In genomic region chr4:133038521-133039115, GRCm38 (mm10) we compare ENCODE assay signal across 8 mouse cellular contexts. TPM values are rescaled to one million over a fixed set of nuclear protein-coding genes. Genes with fewer than 3 reads are reported as not detected.
DNase-seq lines count a peak whose midpoint lies in the region; ATAC-seq and TF ChIP-seq lines count a peak whose summit lies in the region.

No protein-coding gene starts in this region.

- H3K4me2 ChIP-seq in stomach, embryonic 15.5 days = peak overlapping the region; percentile 97

- no peaks in the 10 kb centered on the region for H3K9me3 ChIP-seq in stomach, embryonic 15.5 days

- H3K27me3 ChIP-seq in kidney, adult 2 months (replicated peaks; ENCODE audit: control insufficient read depth, insufficient read depth, low read length) = no peaks in the 10 kb centered on the region
- H3K27me3 ChIP-seq in stomach, embryonic 15.5 days (replicated peaks) = no peaks in the 10 kb centered on the region

- peak; percentile 48 for ATAC-seq in stomach, embryonic 15.5 days (ENCODE audit: insufficient read depth, low FRiP score, low read depth)

- no peak for TF ChIP-seq CTCF in kidney, adult 2 months (conservative IDR thresholded peaks at IDR 0.05; ENCODE audit: insufficient read depth, insufficient read length, low read depth, low read length)

- WGBS in kidney, adult 2 months = 1% methylated on average over 76 of the region's 76 CpGs
- under 1% methylated on average over 52 of the region's 76 CpGs for WGBS in stomach, embryonic 15.5 days

- peaks cover 63% of the 10 kb centered on the region for H3K4me1 ChIP-seq in kidney, adult 2 months (ENCODE audit: control insufficient read depth, insufficient read depth, low read length)
- peaks cover 60% of the 10 kb centered on the region for H3K4me1 ChIP-seq in stomach, embryonic 15.5 days

- H3K4me3 ChIP-seq in kidney, adult 2 months (ENCODE audit: insufficient read depth, low read depth, low read length) = peak overlapping the region; percentile 50
- peak overlapping the region; percentile 61 for H3K4me3 ChIP-seq in stomach, embryonic 15.5 days (replicated peaks)

- peak; percentile 82 for DNase-seq in adrenal gland, adult 2 months
- DNase-seq in adrenal gland, postnatal 4 days (ENCODE audit: low spot score in 2 of 2) = no peak
- DNase-seq in adrenal gland, postnatal 36 days = peak; percentile 73 to 82
- DNase-seq in gastrocnemius, postnatal 25 days = peak; percentile 74
- peak; percentile 73 for DNase-seq in kidney, adult 2 months
- DNase-seq in lung, postnatal 10 days = peak; percentile 80
- DNase-seq in frontal cortex, postnatal 10 days (ENCODE audit: low spot score in 2 of 2) = no peak

- H3K9ac ChIP-seq in stomach, embryonic 15.5 days = peak overlapping the region; percentile 72

- no peaks in the 10 kb centered on the region for H3K36me3 ChIP-seq in kidney, adult 2 months (ENCODE audit: control insufficient read depth, insufficient read depth, low read length)
- no peaks in the 10 kb centered on the region for H3K36me3 ChIP-seq in stomach, embryonic 15.5 days

- no peak for TF ChIP-seq POLR2A in kidney, adult 2 months (IDR thresholded peaks at IDR 0.05; ENCODE audit: low read depth, low read length)

- peak overlapping the region; percentile 67 for H3K27ac ChIP-seq in kidney, adult 2 months (ENCODE audit: insufficient read depth, low read depth, low read length)
- peak overlapping the region; percentile 94 for H3K27ac ChIP-seq in stomach, embryonic 15.5 days

RNA-seq across cellular contexts. Expression of gene Ahdc1, which starts 27.6 kb away (rescaled TPM):
- 10 to 100 TPM; 64.3 to 88.3 TPM for total RNA-seq in adrenal gland, adult 2 months (2021)
- 78.1 and 88.7 TPM in 2 replicates for polyA plus RNA-seq in adrenal gland, adult 2 months (2012; rRNA removed)
- 10 to 100 TPM; 92.5 to 98.7 TPM for total RNA-seq in adrenal gland, postnatal 4 days (2021)
- total RNA-seq in adrenal gland, postnatal 36 days (2021) = 10 to 100 TPM; 63.7 to 74.1 TPM
- total RNA-seq in gastrocnemius, postnatal 25 days (2021) = 10 to 100 TPM; 29.3 to 32.8 TPM
- polyA plus RNA-seq in kidney, adult 2 months (2012; rRNA removed) = 22.2 and 23.3 TPM in 2 replicates
- polyA plus RNA-seq in stomach, embryonic 15.5 days (2015; fragmentation: Nextera tagmentation; extraction: Ambion mirVana) = 8.2 and 9.3 TPM in 2 replicates

Comparison
In these comparisons a context has a peak if more than half of its experiments do, and no peak if none do; other contexts are left out.
1. DNase-seq: peak in adrenal gland, adult 2 months (single experiment), adrenal gland, postnatal 36 days (2 of 2), gastrocnemius, postnatal 25 days (single experiment), kidney, adult 2 months (single experiment) and lung, postnatal 10 days (single experiment); none in adrenal gland, postnatal 4 days (0 of 2) and frontal cortex, postnatal 10 days (0 of 2).